Comparison of ENCODE assay signal across 9 mouse cellular contexts in the genomic region with DNA sequence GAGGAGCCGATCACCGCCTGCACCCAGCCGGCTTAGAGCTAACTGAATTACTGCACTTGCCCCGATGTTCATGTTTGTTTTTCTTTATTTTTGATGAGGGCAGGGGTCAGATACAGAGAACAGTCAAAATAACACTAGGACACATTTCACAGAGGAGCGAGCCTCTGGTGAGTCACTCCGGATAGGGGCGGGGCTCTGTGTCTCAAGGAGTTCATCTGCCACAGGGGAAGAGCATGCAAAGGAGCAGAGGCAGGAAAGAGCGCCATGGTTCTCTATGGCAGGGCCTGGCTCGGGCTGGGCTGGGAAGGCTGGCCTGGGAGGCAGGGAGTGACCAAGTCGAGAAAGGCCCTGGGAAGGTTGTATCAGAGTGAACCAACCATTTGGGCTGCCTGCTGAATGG.
DNase-seq lines count a peak whose midpoint lies in the region; ATAC-seq lines count a peak whose summit lies in the region.
"Had no signal": no experiment of that assay in that cellular context is flagged by ENCODE, and none has a peak within 500 bp of the region (broad histone marks: within the 10 kb centered on the region; RNA-seq: fewer than 3 reads in every experiment).

No protein-coding gene starts in this region.

- ATAC-seq in kidney, embryonic 14.5 days (ENCODE audit: low FRiP score, low TSS enrichment) = peak; percentile 81
- ATAC-seq in lung, embryonic 16.5 days (ENCODE audit: low read depth) = 0 out of 2 replicates have a peak, but pooled peaks have one; percentile 34
- no peak for ATAC-seq in megakaryocyte progenitor cell, adult 5-6 weeks (replicated peaks; ENCODE audit: poor library complexity)

- H3K4me2 ChIP-seq in kidney, embryonic 14.5 days (replicated peaks; ENCODE audit: low read depth, low read length) = no peak overlapping the region
- H3K4me2 ChIP-seq in lung, embryonic 16.5 days (ENCODE audit: low read depth, low read length) = no peak overlapping the region
- H3K4me2 ChIP-seq: neural tube, embryonic 13.5 days had no signal

- H3K27ac ChIP-seq in kidney, embryonic 14.5 days (ENCODE audit: low read depth, low read length) = no peak overlapping the region
- no peak overlapping the region for H3K27ac ChIP-seq in lung, embryonic 16.5 days (ENCODE audit: low read length)
- H3K27ac ChIP-seq in forebrain, embryonic 10.5 days = no peak overlapping the region
- H3K27ac ChIP-seq: neural tube, embryonic 13.5 days had no signal

- no peaks in the 10 kb centered on the region for H3K36me3 ChIP-seq in kidney, embryonic 14.5 days (ENCODE audit: control insufficient read depth, insufficient read depth, low read length)
- no peaks in the 10 kb centered on the region for H3K36me3 ChIP-seq in lung, embryonic 16.5 days (ENCODE audit: control insufficient read depth, insufficient read depth, low read length)
- H3K36me3 ChIP-seq in forebrain, embryonic 10.5 days (replicated peaks) = no peaks in the 10 kb centered on the region
- H3K36me3 ChIP-seq: neural tube, embryonic 13.5 days had no signal

- no peaks in the 10 kb centered on the region for H3K27me3 ChIP-seq in kidney, embryonic 14.5 days (ENCODE audit: control insufficient read depth, insufficient read depth, low read length)
- H3K27me3 ChIP-seq in lung, embryonic 16.5 days (ENCODE audit: control insufficient read depth, insufficient read depth, low read depth, low read length) = no peaks in the 10 kb centered on the region
- H3K27me3 ChIP-seq in forebrain, embryonic 10.5 days (ENCODE audit: poor library complexity, severe bottlenecking) = no peaks in the 10 kb centered on the region
- H3K27me3 ChIP-seq: neural tube, embryonic 13.5 days had no signal

- no peaks in the 10 kb centered on the region for H3K9me3 ChIP-seq in kidney, embryonic 14.5 days (ENCODE audit: control insufficient read depth, low read length)
- H3K9me3 ChIP-seq in lung, embryonic 16.5 days (ENCODE audit: control insufficient read depth, low read length) = no peaks in the 10 kb centered on the region
- H3K9me3 ChIP-seq in forebrain, embryonic 10.5 days = no peaks in the 10 kb centered on the region
- H3K9me3 ChIP-seq: neural tube, embryonic 13.5 days had no signal

- peak; percentile 53 to 71 for DNase-seq in adrenal gland, adult (ENCODE audit: inconsistent age in 2 of 2, low spot score in 1 of 2)
- DNase-seq in adrenal gland, postnatal 4 days (ENCODE audit: low spot score in 2 of 2) = no peak
- peak; percentile 28 for DNase-seq in adrenal gland, adult 8-10 months
- no peak for DNase-seq in frontal cortex, postnatal 36 days (ENCODE audit: low spot score in 2 of 2)
- DNase-seq in forebrain, embryonic 10.5 days (ENCODE audit: extremely low spot score, low spot score) = no peak

- no peak overlapping the region for H3K4me3 ChIP-seq in kidney, embryonic 14.5 days (ENCODE audit: low read length)
- no peak overlapping the region for H3K4me3 ChIP-seq in lung, embryonic 16.5 days (ENCODE audit: low read length)
- no peak overlapping the region for H3K4me3 ChIP-seq in forebrain, embryonic 10.5 days
- H3K4me3 ChIP-seq: neural tube, embryonic 13.5 days had no signal

- WGBS in kidney, embryonic 14.5 days = 61% methylated on average over 10 of the region's 10 CpGs
- WGBS in lung, embryonic 16.5 days = 62% methylated on average over 10 of the region's 10 CpGs
- 78% methylated on average over 10 of the region's 10 CpGs for WGBS in forebrain, embryonic 10.5 days

- H3K9ac ChIP-seq in kidney, embryonic 14.5 days (ENCODE audit: low read depth, low read length) = no peak overlapping the region
- H3K9ac ChIP-seq in lung, embryonic 16.5 days (ENCODE audit: low read length) = no peak overlapping the region
- H3K9ac ChIP-seq: neural tube, embryonic 13.5 days had no signal

- no peaks in the 10 kb centered on the region for H3K4me1 ChIP-seq in kidney, embryonic 14.5 days (ENCODE audit: control insufficient read depth, insufficient read depth, low read length)
- H3K4me1 ChIP-seq in lung, embryonic 16.5 days (replicated peaks; ENCODE audit: control insufficient read depth, insufficient read depth, low read length) = no peaks in the 10 kb centered on the region
- no peaks in the 10 kb centered on the region for H3K4me1 ChIP-seq in forebrain, embryonic 10.5 days
- H3K4me1 ChIP-seq: neural tube, embryonic 13.5 days had no signal

Comparison
In these comparisons a context has a peak if more than half of its experiments do, and no peak if none do; other contexts are left out.
1. DNase-seq: peak in adrenal gland, adult (2 of 2) and adrenal gland, adult 8-10 months (single experiment); none in adrenal gland, postnatal 4 days (0 of 2), frontal cortex, postnatal 36 days (0 of 2) and forebrain, embryonic 10.5 days (single experiment).